Mouse (Mus musculus) left cerebral cortex, postnatal 36 days (tissue): ENCODE measurements around the gene Rassf3. TPM values are rescaled to one million over a fixed set of nuclear protein-coding genes. Genes with fewer than 3 reads are reported as not detected.

Experiments
- DNase-seq, 2 experiments: peaks; one replicate each; pipeline ENCODE4 v3.0.0; 2021 to 2022; ENCODE audit warnings: low spot score in 2 of 2, mixed read lengths in 1 of 2
- intact Hi-C: fragments of 180-260 bp; cut with DNase I; formaldehyde crosslinking; loops from one replicate; pipeline ENCODE4 v1.15.1; 2025
- total RNA-seq, 2 experiments: library from RNA; stranded (reverse); gene quantifications; 2 replicates each; pipeline ENCODE4 v1.2.3; 2021

Gene Rassf3
- total RNA-seq, 2 experiments from 2014 or later = 30.8 to 47.3 TPM

- no peak for DNase-seq
- intact Hi-C loops = no loop called here
Observed at GRCm38 (mm10) chr10:121379387-121379786, 96.8 kb downstream of the Rassf3 start.

- intact Hi-C loops = no loop called here
- DNase-seq = no peak
Observed at GRCm38 (mm10) chr10:121376530-121377271, 99.4 kb downstream of the Rassf3 start.

- intact Hi-C loops = no loop called here
- no peak for DNase-seq
Observed at GRCm38 (mm10) chr10:121375649-121376493, 100.3 kb downstream of the Rassf3 start.

GRCm38 (mm10) chr10:121374693-121375620, 101.2 kb downstream of the Rassf3 start:
- intact Hi-C loops = no loop called here
- no peak for DNase-seq

- intact Hi-C loops = no loop called here
- no peak for DNase-seq
Observed at GRCm38 (mm10) chr10:121374013-121374412, 102.1 kb downstream of the Rassf3 start.

- DNase-seq = no peak
- intact Hi-C loops = no loop called here
Observed at GRCm38 (mm10) chr10:121370777-121371176, 105.4 kb downstream of the Rassf3 start.

GRCm38 (mm10) chr10:121368783-121369465, 107.2 kb downstream of the Rassf3 start:
- intact Hi-C loops = loop anchor here (5.0 kb wide), 1 partner anchor 57 kb away; no protein-coding TSS in a partner anchor
- no peak for DNase-seq

GRCm38 (mm10) chr10:121367780-121368179, 108.4 kb downstream of the Rassf3 start:
- intact Hi-C loops = loop anchor here (5.0 kb wide), 1 partner anchor 55 kb away; no protein-coding TSS in a partner anchor
- no peak for DNase-seq

- DNase-seq = no peak
- intact Hi-C loops = loop anchor here (5.0 kb wide), 1 partner anchor 55 kb away; no protein-coding TSS in a partner anchor
Observed at GRCm38 (mm10) chr10:121367271-121367670, 108.9 kb downstream of the Rassf3 start.

- no peak for DNase-seq
- intact Hi-C loops = loop anchor here (5.0 kb wide), 1 partner anchor 54 kb away; no protein-coding TSS in a partner anchor
Observed at GRCm38 (mm10) chr10:121365781-121366272, 110.3 kb downstream of the Rassf3 start.

- DNase-seq = peak; percentile 86 to 87
- intact Hi-C loops = loop anchor here (5.0 kb wide), 1 partner anchor 53 kb away; no protein-coding TSS in a partner anchor
Observed at GRCm38 (mm10) chr10:121364801-121365564, 111.2 kb downstream of the Rassf3 start, which contains the start of gene Gns. Gene Gns (plus strand): TSS chr10:121365090.

- DNase-seq = no peak
- intact Hi-C loops = no loop called here
Observed at GRCm38 (mm10) chr10:121364306-121364705, 111.8 kb downstream of the Rassf3 start.

- DNase-seq = no peak
- intact Hi-C loops = no loop called here
Observed at GRCm38 (mm10) chr10:121363201-121363600, 112.9 kb downstream of the Rassf3 start.

GRCm38 (mm10) chr10:121360358-121360757, 115.8 kb downstream of the Rassf3 start:
- no peak for DNase-seq
- intact Hi-C loops = no loop called here
